Mouse (Mus musculus) testis, adult 2 months (tissue): Measurements from ENCODE around the gene Gm20388.

Source experiments
- CTCF ChIP-seq: fragments of 200-500 bp; IDR thresholded peaks from 2 replicates; pipeline ENCODE4 v1.5.1; 2012; ENCODE audit warnings: low read depth, mild to moderate bottlenecking, inconsistent platforms, low read length, moderate library complexity; ENCODE audit not compliant: control insufficient read depth, insufficient read depth, insufficient replicate concordance
- POLR2A ChIP-seq: fragments of 200-500 bp; IDR thresholded peaks from 2 replicates; pipeline ENCODE4 v1.6.1; 2012; ENCODE audit warnings: low read depth, mild to moderate bottlenecking, inconsistent platforms, low read length, moderate library complexity; ENCODE audit not compliant: control insufficient read depth

GRCm38 (mm10) chr8:120138958-120139357, 228.3 kb downstream of the Gm20388 start:
- no peak for TF ChIP-seq CTCF
- no peak for TF ChIP-seq POLR2A
